Mouse (Mus musculus) gastrocnemius, adult 8-10 months (tissue): ENCODE measurements around the gene Itpr2. TPM values are rescaled to one million over a fixed set of nuclear protein-coding genes. Genes with fewer than 3 reads are reported as not detected.

Source experiments
- DNase-seq, 2 experiments: peaks; one replicate each; pipeline ENCODE4 v3.0.0; 2022; ENCODE audit warnings: low spot score in 2 of 2
- total RNA-seq, 4 experiments: library from RNA; stranded (reverse); gene quantifications; 2 replicates each; pipeline ENCODE4 v1.2.4; 2022

Itpr2 gene
- total RNA-seq, 4 experiments from 2014 or later: 4.1 to 6.2 (median 5.0) TPM

DNA sequence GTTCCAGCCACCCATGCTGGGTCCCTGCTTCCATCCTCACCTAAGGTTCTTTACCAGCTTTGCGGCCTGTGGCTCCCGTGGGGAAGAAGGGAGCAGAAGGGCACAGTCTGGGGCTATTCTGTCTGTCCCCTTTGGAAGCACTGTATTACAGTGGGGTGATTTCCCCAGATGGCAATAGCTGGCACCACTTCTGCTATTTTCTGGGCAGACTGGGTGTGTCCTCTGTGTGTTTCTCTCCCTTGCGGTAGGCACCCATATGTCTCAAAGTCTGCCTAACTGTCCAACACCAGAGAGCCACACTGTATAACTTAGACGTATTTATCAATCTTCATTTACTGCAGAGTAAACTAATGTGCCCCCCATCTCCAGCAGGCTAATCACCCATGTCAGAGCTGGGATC, 388.9 kb downstream of the Itpr2 start:
- DNase-seq: no peak

DNA sequence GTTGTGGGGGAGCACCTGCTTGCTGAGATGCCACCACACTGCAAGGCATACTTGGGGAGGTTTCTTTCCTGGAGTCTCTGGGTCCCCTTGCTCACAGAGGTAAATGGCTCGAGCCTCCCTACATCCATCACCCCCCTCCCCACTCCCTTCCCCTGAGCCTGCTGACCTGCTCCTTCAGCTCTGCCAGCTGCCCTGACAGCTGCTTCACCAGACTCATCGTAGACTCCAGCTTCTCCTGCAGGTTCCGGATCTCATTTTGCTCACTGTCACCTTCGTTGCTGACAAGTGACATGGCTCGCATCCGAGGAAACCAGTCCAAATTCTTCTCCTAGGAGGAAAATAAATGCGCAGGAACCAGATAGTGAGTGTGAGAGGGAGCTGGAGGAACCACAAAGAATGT, 389.8 kb downstream of the Itpr2 start:
- DNase-seq: no peak

DNA sequence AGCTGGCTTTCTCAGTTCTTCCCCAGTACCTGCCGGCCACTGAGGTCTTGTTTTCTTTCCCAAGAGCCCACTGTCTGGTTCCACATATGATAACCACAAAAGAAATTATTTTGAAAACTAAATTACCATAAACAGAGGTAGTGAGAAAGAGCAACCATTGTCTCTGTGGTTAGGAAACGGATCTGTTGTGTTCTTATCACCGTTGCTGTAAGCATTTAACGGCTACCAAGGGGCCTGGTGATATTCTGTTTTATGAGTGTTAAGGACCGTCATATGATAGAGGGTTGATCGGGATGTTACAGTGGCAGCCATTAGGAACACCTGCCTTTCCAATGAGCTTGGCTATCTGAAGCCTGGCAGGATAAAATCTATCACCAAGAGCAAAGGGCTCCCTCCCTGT, 390.2 kb downstream of the Itpr2 start:
- DNase-seq: no peak

DNA sequence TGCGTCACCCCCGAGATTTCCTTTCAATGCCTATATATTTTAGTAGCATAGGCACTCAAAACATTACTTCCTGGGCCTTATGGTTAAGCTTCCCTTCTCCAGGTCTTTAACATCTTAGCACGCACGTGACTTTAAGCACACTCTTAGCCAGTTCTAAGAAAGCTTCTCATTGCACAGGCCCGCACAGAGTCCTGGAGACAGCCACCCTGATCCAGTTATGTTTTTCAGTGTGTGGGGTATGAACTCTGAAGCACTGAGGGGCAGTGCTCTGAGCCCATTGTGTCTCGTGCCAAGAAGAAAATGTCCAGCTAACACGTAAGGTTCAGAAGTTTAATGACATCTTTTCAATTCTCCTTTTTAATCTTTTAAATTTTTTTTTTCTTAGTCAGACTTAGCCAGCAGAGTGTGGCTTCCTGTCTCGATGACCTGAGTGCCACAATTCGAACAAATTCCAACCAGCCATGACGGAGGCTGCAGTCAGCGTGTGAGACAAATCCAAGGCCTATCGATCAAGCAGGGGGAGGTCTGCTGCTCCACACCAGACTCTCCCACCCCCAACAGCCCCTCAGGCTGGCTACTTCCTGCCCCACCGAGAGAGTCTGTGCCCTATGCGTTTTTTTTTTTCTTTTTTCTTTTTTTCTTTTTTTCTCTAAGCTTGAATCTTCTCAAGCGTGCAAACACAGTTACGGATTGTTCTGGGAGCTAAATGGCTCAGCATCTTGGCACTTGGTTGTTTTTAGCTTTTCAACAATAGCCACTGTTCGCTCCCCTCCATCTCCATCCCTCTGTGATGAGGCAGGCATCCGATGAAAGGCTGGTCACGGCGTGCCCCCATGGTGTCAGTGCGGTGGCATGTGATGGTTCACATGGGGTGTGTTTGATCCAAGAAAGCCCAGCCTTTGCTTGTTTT, 390.9 kb downstream of the Itpr2 start:
- no peak for DNase-seq

DNA sequence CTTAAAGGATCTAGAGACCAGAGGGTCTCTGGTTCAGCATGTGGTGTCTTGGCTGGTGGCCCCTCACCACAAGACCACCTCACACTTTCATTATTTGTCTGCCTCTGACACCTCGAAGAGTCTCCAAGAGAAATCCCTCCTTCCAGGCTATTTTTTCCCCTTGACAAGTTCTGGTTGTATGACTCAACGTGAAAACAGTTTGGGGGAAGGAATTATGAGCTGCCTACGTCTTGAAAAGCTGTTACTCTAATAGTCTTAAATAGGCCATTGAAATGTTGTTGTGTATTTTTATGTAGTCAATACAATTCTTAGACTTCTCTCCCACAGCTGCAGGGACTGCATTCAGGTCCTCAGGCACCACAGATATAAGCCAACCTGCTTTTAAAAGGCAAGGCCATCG, 391.6 kb downstream of the Itpr2 start:
- no peak for DNase-seq

DNA sequence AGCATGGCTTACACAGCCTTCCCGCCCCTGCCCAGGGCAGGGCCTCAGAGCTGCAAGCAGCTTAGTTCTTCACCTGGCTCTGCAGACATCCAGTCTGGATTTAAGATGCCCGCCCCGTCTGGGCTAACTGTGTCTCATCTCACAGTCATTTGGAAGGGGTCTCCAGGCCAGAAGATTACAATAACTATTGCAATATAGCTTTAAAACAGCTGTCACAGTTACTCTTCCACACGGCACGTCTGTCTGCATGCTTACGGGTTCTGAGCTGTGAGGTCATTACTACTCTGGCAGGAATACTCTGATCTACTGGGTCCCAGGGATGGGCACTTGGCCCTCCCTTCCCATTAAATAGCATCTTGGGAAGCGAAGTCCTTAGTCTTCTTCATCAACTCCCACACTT, 393.3 kb downstream of the Itpr2 start:
- no peak for DNase-seq

DNA sequence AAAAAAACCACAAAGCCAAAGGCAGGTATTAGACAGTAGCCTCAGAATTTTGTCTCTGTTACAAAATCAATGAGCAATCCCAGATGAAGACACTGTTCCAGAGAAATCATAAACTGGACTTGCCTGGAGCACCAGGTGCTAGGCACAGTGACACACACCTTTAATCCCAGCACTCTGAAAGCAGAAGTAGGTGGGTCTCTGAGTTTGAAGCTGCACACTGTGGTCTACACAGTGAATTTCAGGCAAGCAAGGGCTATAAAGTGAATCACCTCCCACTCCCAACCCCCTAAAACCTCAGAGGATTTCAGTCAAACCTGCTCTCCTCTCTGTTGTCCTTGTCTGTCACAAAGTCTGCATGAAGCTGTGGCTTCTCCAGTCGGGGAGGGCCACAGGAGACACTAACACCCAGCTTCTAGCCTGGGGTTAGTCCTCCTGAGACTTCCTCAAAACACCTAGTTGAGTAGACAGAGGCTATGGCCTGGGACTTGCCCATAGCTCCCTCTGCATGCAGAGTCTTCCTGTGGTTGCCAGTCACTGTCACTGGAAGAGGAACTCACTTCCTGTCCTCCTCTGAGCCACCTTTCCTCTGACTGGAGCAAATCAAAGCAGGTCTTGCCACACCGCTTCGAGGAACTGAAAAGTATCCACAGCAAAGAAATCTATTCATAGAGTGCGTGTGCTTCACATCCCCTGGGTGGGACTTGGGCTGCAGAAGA, 394.7 kb downstream of the Itpr2 start:
- DNase-seq: no peak

DNA sequence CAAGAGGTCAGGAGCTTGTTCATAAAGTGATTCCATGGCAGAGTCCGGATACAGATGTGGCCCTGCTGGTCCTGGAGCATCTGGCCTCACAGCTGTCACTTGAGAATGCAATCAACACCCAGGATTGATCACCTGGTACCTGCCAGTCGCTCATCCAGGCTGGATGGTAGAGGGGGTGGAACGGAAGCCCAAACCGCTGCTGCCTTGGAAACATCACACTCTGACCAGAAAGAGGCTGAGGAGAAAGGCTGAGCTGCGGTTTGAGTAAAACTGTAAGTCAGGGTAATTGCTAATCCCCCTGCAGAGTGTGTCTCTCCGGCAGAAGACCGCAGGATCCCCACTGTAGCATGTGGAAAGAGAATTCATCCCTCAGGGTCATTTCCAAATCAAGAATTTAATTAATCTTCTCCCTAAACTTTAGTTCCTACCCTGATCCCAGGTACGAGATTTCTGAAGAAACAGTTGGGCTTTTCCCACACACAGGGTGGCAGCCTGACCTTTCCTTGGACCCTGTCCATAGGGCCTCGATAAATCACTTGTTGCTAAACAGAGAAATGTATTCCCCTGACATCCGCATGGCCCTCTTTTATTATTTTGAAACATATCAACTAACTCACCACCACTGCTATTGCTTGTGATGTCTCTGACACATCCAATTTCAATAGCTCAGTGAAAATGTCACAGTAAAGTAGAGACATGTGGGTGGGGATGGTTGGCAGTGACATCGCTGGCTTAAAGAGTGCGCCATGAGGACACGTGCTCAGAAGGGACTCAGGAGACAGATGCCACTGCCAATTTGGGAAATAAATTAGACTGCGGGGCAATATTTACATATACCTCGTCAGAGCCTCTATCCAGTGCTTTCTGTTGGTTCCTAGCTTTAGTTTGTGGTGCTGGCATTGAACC, 418.7 kb downstream of the Itpr2 start:
- DNase-seq: no peak

DNA sequence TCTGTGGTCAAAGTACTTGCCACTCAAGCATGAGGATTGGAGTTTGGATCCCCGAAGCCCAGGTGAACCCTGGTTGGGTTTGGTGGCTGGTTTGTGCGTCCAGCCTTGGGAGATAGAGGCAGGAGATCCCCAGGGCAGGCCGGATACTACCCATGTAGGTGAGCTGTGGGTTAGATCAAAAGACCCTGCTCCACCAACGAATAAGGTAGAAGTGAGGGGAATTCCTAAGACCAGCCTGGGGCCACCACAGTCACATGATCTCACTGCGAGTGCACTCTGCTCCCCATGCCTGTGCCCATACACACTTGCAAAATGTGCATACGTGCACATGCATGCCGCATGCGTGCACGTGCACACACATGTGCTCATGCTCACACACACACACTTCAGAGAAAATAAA, 419.5 kb downstream of the Itpr2 start:
- no peak for DNase-seq

DNA sequence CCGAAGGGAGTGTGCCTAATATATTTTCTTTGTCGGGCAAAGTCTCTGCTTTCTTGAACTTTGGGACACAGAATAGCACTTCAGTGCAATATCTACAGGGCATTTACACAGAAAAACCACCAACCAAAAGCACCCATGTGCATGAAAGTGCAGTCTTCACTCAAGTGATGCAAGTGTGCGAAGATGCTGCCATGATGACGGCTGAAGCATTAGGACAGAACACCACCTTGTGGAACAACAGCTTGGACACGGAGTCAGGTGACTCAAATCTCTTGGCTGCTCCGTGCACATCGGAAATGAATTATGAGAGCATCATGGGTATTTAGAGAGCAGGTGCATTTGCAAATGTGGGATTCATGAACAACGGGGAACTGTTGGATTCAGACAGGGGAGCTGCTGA, 420.4 kb downstream of the Itpr2 start:
- DNase-seq: no peak

DNA sequence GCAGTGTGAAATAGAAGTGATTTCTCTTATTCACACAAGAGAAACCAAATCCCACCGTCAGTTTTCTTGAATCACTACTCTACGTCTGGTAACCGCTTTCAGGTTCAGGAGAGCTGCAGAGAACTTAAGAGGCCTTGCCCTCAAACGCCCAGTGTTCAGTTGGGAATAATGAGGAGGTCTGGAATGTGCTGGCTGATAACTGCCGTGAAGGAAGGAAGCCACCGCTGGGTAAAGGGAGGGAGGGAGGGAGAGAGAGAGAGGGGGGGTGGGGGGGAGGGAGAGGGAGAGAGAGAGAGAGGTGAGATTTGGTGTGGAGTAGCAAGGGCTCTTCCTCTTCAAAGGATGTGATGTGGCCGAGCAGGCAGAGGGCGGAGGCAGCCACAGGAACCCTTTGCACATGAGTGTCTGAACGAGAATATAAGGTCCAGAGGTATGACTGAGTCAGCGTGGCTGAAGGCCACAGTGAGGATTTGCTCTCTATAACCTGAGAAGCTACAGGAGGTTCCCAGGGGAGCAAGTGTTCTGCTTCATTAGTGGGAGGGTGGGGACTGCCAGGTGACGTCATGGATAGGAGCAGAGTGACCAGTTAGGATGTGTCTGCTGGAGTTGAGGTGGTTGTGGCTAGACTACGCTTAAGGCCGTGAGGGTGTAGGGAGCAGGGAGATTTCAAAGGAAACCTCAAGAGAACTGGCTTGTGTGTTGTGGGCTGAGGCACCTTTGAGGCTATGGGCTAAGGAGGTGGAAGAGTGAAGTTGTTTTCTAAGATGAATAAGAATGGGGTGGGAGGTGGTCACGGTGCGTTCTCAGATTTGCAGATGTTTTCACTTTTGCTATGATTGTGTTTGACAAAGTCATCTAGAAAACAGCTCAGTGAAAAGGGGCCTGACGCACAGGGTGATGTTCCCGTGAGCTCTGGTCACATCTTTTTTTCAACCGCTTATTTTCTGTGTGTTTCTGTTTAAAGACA, 421.2 kb downstream of the Itpr2 start:
- no peak for DNase-seq

DNA sequence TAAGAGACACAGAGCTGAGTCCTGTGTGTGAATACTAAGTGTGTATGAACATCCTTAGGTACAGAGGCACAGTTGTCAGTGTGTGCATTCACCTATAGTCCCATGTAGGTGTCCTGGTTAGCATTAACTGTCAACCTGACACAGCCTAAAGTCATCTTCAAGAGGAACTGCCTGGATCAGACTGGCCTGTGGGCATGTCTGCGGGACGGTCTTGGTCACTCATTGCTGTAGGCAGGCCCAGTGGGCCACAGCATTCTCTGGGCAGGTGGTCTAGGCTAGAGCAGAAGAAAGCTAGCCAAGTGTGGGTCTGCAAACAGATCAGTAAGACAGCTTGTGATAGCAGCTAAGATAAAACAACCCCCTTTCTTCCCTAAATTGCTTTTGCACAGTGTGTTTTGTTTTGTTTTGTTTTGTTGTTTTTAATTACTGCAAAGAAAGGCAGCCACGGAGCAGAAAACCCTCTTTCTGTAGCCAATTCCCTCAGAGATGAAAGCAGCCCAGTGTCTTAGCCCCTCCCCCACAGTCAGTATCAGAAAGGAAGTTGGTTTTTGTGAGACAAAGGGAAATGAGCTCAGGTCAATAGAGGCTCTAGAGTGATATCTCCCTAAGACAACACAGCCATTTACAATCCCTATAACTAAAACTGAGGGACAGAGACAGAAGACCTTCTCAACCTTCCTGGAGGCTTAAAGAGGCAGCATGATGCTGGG, 422.1 kb downstream of the Itpr2 start:
- DNase-seq: no peak

DNA sequence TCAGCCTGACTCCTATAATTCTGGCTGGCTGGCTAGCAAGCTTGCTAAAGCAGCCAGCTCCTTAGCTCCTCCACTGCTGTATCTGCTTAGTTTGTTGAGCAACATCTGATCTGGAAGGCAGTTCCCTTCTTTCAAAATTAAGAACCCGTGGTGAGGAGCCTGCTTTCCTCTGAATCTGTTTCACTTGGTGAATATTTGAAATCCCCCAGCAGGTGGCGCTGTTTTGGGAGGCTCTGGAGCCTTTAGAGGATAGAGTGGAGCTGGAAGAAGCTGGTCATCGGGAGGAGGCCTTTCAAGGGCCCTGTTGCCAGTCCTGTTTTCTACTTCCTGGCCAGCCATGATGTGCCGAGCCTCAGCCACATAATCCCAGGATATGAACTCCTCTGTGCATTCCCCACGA, 422.8 kb downstream of the Itpr2 start:
- DNase-seq: peak; percentile 62 to 67

DNA sequence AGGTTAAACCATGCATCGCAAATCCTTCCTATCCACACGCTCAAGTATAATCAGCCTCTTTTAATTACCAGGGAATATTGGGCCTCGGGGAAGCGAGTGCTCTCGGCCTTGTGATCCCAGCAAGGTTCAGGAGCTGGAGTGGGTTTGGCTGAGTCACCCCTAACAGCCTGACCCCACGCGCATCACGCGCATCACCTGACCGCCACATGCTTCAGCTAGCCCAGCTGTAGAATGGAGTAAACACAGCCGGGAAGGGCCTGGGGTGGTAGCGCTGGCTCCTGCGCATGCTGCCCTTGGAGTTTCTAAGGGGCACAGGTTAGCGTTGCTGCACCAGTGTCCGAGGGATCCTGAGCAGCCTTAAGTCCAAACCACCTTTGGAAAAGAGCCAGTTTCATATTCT, 423.9 kb downstream of the Itpr2 start:
- no peak for DNase-seq

DNA sequence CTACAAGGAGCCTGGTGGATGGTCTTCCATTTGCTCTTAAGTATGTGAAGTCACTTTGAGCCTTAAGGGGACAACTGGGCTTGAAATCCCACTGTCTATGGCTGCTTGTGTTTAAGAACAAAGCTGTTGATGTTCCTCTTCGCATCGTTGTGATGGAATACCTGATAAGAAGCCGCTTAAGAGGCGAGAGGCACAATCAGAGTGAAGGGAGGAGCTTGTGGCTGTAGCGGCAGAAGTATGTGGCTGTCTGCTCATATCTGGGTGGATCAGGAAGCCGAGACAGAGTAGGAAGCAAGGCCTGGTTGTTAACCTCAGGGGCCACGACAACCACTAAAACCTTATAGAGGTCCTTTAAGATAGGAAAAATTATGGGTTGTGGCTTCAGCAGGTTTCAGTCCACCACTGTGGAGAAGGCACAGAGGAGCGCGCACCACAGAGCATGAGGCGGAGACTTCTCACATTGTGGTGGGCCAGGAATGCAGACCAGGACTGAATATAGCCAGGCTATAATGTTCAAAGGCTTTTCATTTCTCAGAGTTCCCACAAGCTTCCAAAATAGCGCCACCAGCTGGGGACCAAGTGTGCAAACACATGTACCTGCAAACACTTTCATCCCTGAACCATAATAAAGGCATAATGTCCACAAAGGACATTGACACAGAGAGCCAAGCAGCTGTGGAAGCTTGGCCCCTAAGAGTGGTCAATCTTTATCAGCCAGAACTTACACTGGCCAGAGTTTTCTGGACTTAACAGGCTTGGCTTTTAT, 424.7 kb downstream of the Itpr2 start:
- no peak for DNase-seq

DNA sequence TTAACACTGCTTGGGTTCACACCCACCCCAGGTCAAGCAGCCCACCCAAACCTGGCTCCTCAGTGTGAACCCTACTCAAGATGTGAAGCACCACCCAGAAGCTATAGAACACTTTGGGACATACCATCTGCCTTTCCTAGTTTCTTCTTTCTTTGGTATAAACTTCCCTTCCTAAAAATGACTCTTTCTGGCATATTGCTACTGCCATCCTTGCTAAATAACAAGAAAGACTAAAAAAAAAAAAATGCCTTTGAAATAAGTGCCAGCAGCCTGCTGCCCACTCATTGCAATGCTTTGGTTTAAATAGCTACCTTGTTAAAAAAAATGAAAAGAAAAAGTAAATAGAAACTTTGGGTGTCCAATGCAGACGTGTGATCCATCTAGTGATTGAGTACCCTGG, 429.2 kb downstream of the Itpr2 start:
- DNase-seq: no peak

DNA sequence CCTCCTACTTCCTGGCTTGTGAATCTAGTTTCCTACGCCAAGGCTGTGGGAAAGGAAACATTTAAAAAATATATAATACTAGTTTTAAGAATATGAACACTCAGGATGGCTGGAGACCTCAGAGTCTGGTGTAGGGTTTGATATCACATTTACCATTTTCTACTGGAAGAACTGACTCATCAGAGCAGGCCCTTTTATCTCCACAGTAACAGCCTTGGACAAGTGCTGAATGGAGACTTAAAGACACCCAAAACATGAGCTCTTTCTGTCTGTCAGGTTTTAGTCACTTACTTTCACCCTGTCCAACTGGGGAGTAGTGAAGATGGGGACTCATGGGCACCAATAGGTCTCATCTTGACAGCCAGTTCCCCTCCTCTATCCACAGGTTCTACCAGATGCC, 430.1 kb downstream of the Itpr2 start:
- no peak for DNase-seq
